Mouse (Mus musculus) testis, adult 2 months (tissue): ENCODE measurements around the gene 9030025P20Rik.

Experiments used
- CTCF ChIP-seq: fragments of 200-500 bp; IDR thresholded peaks from 2 replicates; pipeline ENCODE4 v1.5.1; 2012; ENCODE audit warnings: low read depth, mild to moderate bottlenecking, inconsistent platforms, low read length, moderate library complexity; ENCODE audit not compliant: control insufficient read depth, insufficient read depth, insufficient replicate concordance
- POLR2A ChIP-seq: fragments of 200-500 bp; IDR thresholded peaks from 2 replicates; pipeline ENCODE4 v1.6.1; 2012; ENCODE audit warnings: low read depth, mild to moderate bottlenecking, inconsistent platforms, low read length, moderate library complexity; ENCODE audit not compliant: control insufficient read depth

GRCm38 (mm10) chr17:14944551-14944950 lies 33.7 kb upstream of the 9030025P20Rik start:
- TF ChIP-seq CTCF (no peak), POLR2A (no peak)
